Mouse (Mus musculus) embryonic fibroblast, embryonic 13.5 days (primary cell): ENCODE measurements around the gene Abcb6.

Source experiments
- CTCF ChIP-seq: IDR thresholded peaks from 2 replicates; pipeline ENCODE4 v1.5.1; 2011; ENCODE audit warnings: mild to moderate bottlenecking, control low read depth, low read length, moderate library complexity, borderline replicate concordance; ENCODE audit not compliant: insufficient read depth
- POLR2A ChIP-seq: IDR thresholded peaks from 2 replicates; pipeline ENCODE4 v1.6.1; 2011; ENCODE audit warnings: low read depth, mild to moderate bottlenecking, control low read depth, low read length, moderate library complexity

- TF ChIP-seq CTCF: peak; percentile 56; the same call in 1 of the 2 replicates
- peak; percentile 74 for TF ChIP-seq POLR2A
Observed at GRCm38 (mm10) chr1:75124346-75125321, 55.6 kb downstream of the Abcb6 start, which contains the start of gene Nhej1.
